20 mouse cellular contexts compared by ENCODE assay signal in genomic region chr3:148595561-148595960, GRCm38 (mm10).
DNase-seq lines count a peak whose midpoint lies in the region; ATAC-seq and TF ChIP-seq lines count a peak whose summit lies in the region.
"Had no signal": no experiment of that assay in that cellular context is flagged by ENCODE, and none has a peak within 500 bp of the region (broad histone marks: within the 10 kb centered on the region; RNA-seq: fewer than 3 reads in every experiment).

No protein-coding gene starts in this region.

- H3K36me3 ChIP-seq in lung, postnatal 0 days (ENCODE audit: insufficient read depth, low read length): no peaks in the 10 kb centered on the region
- no peaks in the 10 kb centered on the region for H3K36me3 ChIP-seq in heart, embryonic 12.5 days
- H3K36me3 ChIP-seq: forebrain, embryonic 15.5 days; G1E; hindbrain, embryonic 10.5 days; intestine, embryonic 15.5 days had no signal

- POLR2A ChIA-PET in Patski (lab: Charles Lee): no interaction called here

- no peak for TF ChIP-seq POLR2A in lung, adult 2 months (IDR thresholded peaks at IDR 0.05; ENCODE audit: borderline replicate concordance, extremely low read depth, low read depth, low read length)

- TF ChIP-seq CTCF in lung, postnatal 0 days (IDR thresholded peaks at IDR 0.05): no peak
- no peak for TF ChIP-seq CTCF in lung, adult 2 months (IDR thresholded peaks at IDR 0.05; ENCODE audit: insufficient read depth, low read length)
- TF ChIP-seq CTCF in Patski (IDR thresholded peaks at IDR 0.05): no peak

- H3K9me3 ChIP-seq in lung, postnatal 0 days (ENCODE audit: low read length): no peaks in the 10 kb centered on the region
- H3K9me3 ChIP-seq in heart, embryonic 12.5 days (replicated peaks): no peaks in the 10 kb centered on the region
- H3K9me3 ChIP-seq: forebrain, embryonic 15.5 days; hindbrain, embryonic 10.5 days; intestine, embryonic 15.5 days had no signal

- no peaks in the 10 kb centered on the region for H3K4me1 ChIP-seq in lung, postnatal 0 days (ENCODE audit: insufficient read depth, low read depth, low read length)
- H3K4me1 ChIP-seq in lung, adult 2 months (ENCODE audit: control insufficient read depth, insufficient read depth, low read length): no peaks in the 10 kb centered on the region
- no peaks in the 10 kb centered on the region for H3K4me1 ChIP-seq in heart, embryonic 12.5 days (replicated peaks)
- H3K4me1 ChIP-seq: forebrain, embryonic 15.5 days; hindbrain, embryonic 10.5 days; intestine, embryonic 15.5 days had no signal

- CTCF ChIA-PET in Patski (lab: Charles Lee): interaction anchor here (0.7 kb wide), 1 partner anchor 9 kb away, joined by 3 read pairs; no protein-coding TSS in a partner anchor

- no peak overlapping the region for H3K4me3 ChIP-seq in lung, postnatal 0 days (ENCODE audit: low read depth, low read length)
- no peak overlapping the region for H3K4me3 ChIP-seq in lung, adult 2 months (replicated peaks; ENCODE audit: extremely low read depth, low read depth, low read length)
- no peak overlapping the region for H3K4me3 ChIP-seq in heart, embryonic 12.5 days
- H3K4me3 ChIP-seq: forebrain, embryonic 15.5 days; heart, adult 2 months; hindbrain, embryonic 10.5 days; intestine, embryonic 15.5 days had no signal

- peak; percentile 48 for DNase-seq in lung, postnatal 0 days (ENCODE audit: low spot score)
- DNase-seq in lung, adult 2 months: no peak
- no peak for DNase-seq in Patski (ENCODE audit: low read depth, low spot score)
- DNase-seq in gonadal fat pad, adult 2 months (ENCODE audit: low read depth): peak; percentile 44
- no peak for DNase-seq in right cerebral cortex, adult 2 months (ENCODE audit: low spot score in 2 of 2)
- DNase-seq in adrenal gland, postnatal 10 days: no peak
- DNase-seq: adrenal gland, adult 8-10 months; cerebellum, adult 11 months; cerebellum, adult 8-10 months; cerebellum, postnatal 25 days; gastrocnemius, postnatal 10 days; heart, adult 2 months had no signal

- in situ Hi-C loops in Patski (cut with MboI; ENCODE audit: low pct_unique_long_range_greater_than_20kb): no loop called here

- no peak overlapping the region for H3K27ac ChIP-seq in lung, postnatal 0 days (ENCODE audit: low read length)
- no peak overlapping the region for H3K27ac ChIP-seq in heart, embryonic 12.5 days (ENCODE audit: poor library complexity, severe bottlenecking)
- H3K27ac ChIP-seq: forebrain, embryonic 15.5 days; heart, adult 2 months; hindbrain, embryonic 10.5 days; hindbrain, embryonic 14.5 days; intestine, embryonic 15.5 days had no signal

- 75% methylated on average over 4 of the region's 4 CpGs for WGBS in lung, postnatal 0 days
- WGBS in lung, adult 2 months: 77% methylated on average over 4 of the region's 4 CpGs
- WGBS in heart, embryonic 12.5 days: 82% methylated on average over 4 of the region's 4 CpGs

- H3K27me3 ChIP-seq in lung, postnatal 0 days (replicated peaks; ENCODE audit: insufficient read depth, low read length): no peaks in the 10 kb centered on the region
- H3K27me3 ChIP-seq in Patski: no peaks in the 10 kb centered on the region
- H3K27me3 ChIP-seq in heart, embryonic 12.5 days (replicated peaks): no peaks in the 10 kb centered on the region
- H3K27me3 ChIP-seq: forebrain, embryonic 15.5 days; intestine, embryonic 15.5 days had no signal

- H3K4me2 ChIP-seq in lung, postnatal 0 days (replicated peaks; ENCODE audit: low read depth, low read length): no peak overlapping the region
- H3K4me2 ChIP-seq in heart, embryonic 12.5 days: no peak overlapping the region
- H3K4me2 ChIP-seq: forebrain, embryonic 15.5 days; heart, embryonic 11.5 days; hindbrain, embryonic 14.5 days; intestine, embryonic 15.5 days had no signal

- TF ChIP-seq EP300 in lung, postnatal 0 days (IDR thresholded peaks at IDR 0.05): no peak

- no peak for ATAC-seq in lung, postnatal 0 days
- ATAC-seq in Patski: peak; percentile 60
- ATAC-seq in heart, embryonic 12.5 days (ENCODE audit: insufficient number of reproducible peaks, low FRiP score): no peak
- ATAC-seq: CD4-positive, CD25-positive, alpha-beta regulatory T cell, adult 4 months; forebrain, embryonic 15.5 days; intestine, embryonic 15.5 days had no signal

- no peak overlapping the region for H3K9ac ChIP-seq in lung, postnatal 0 days (replicated peaks; ENCODE audit: low read depth)
- no peak overlapping the region for H3K9ac ChIP-seq in heart, embryonic 12.5 days
- H3K9ac ChIP-seq: forebrain, embryonic 15.5 days; hindbrain, embryonic 14.5 days; intestine, embryonic 15.5 days had no signal

Comparison
In these comparisons a context has a peak if more than half of its experiments do, and no peak if none do; other contexts are left out.
1. DNase-seq: peak in lung, postnatal 0 days (single experiment) and gonadal fat pad, adult 2 months (single experiment); none in lung, adult 2 months (single experiment), Patski (single experiment), right cerebral cortex, adult 2 months (0 of 2) and adrenal gland, postnatal 10 days (single experiment).